Mouse (Mus musculus): ENCODE measurements around the gene Secisbp2.

- TF ChIP-seq CTCF (IDR thresholded peaks at IDR 0.05; ENCODE audit: low read depth, low read length) (no peak), POLR2A (IDR thresholded peaks at IDR 0.05; ENCODE audit: borderline replicate concordance, low read depth, low read length) (no peak)
Measured at GRCm38 (mm10) chr13:51615815-51616214, 35.7 kb upstream of the Secisbp2 start.
